Mouse (Mus musculus) neural tube, embryonic 14.5 days (tissue): ENCODE measurements around the gene Gal3st1. TPM values are rescaled to one million over a fixed set of nuclear protein-coding genes. Genes with fewer than 3 reads are reported as not detected.

Experiments
- ATAC-seq: fragments of 200-750 bp; cut with Nextera tagmentation; 2 replicates; pipeline ENCODE4 v1.8.0; 2017; ENCODE audit warnings: low read depth, mild to moderate bottlenecking, moderate TSS enrichment, moderate library complexity
- H3K27ac ChIP-seq: fragments of 300-500 bp; sonication (generic); 2 replicates; pipeline ENCODE4 v1.5.1; 2014; ENCODE audit warnings: low read depth, mild to moderate bottlenecking, control low read depth, low read length, moderate library complexity, mixed read lengths
- H3K27me3 ChIP-seq: fragments of 300-500 bp; sonication (generic); 2 replicates; pipeline ENCODE4 v1.6.1; 2014; ENCODE audit warnings: low read length; ENCODE audit not compliant: control insufficient read depth, insufficient read depth
- H3K36me3 ChIP-seq: fragments of 300-500 bp; sonication (generic); 2 replicates; pipeline ENCODE4 v1.6.1; 2014; ENCODE audit warnings: low read length, mixed read lengths; ENCODE audit not compliant: control insufficient read depth, insufficient read depth
- H3K4me1 ChIP-seq: fragments of 300-500 bp; sonication (generic); 2 replicates; pipeline ENCODE4 v1.6.1; 2014; ENCODE audit warnings: low read length; ENCODE audit not compliant: control insufficient read depth, insufficient read depth
- H3K4me2 ChIP-seq: fragments of 300-500 bp; sonication (generic); 2 replicates; pipeline ENCODE4 v1.6.1; 2014; ENCODE audit warnings: mild to moderate bottlenecking, low read depth, low read length, control low read depth
- H3K4me3 ChIP-seq: fragments of 300-500 bp; sonication (generic); 2 replicates; pipeline ENCODE4 v1.5.1; 2014; ENCODE audit warnings: low read depth, low read length, control low read depth, mixed read lengths
- H3K9ac ChIP-seq: fragments of 300-500 bp; sonication (generic); replicated peaks from 2 replicates; pipeline ENCODE4 v1.6.1; 2014; ENCODE audit warnings: low read depth, mild to moderate bottlenecking, control low read depth, low read length, mixed read lengths
- H3K9me3 ChIP-seq: fragments of 300-500 bp; sonication (generic); 2 replicates; pipeline ENCODE4 v1.6.1; 2016; ENCODE audit warnings: low read length; ENCODE audit not compliant: control insufficient read depth
- WGBS: fragments of 180-500 bp; shearing (Covaris S2); extraction: QIAGEN DNeasy Blood & Tissue Kit; methylation state at CpG from one replicate; pipeline ENCODE4 v1.1.7; 2014; 5-methylcytosine and 5-hydroxymethylcytosine counted together
- polyA plus RNA-seq: library from polyadenylated mRNA; unstranded; fragments of >200 nt; fragmentation: Nextera tagmentation; extraction: Ambion mirVana; gene quantifications from 2 replicates; pipeline ENCODE4 v1.2.1, GENCODE M21; 2014

Gene Gal3st1
- polyA plus RNA-seq, 1 experiment from 2014 or later = 6.2 TPM

GRCm38 (mm10) chr11:4035116-4035892, 51.9 kb downstream of the Gal3st1 start:
- Histone ChIP-seq H3K27me3 (no peaks in the 10 kb centered on the region), H3K4me2 (no peak overlapping the region), H3K4me1 (no peaks in the 10 kb centered on the region), H3K9me3 (no peaks in the 10 kb centered on the region), H3K27ac (no peak overlapping the region), H3K4me3 (no peak overlapping the region), H3K36me3 (no peaks in the 10 kb centered on the region), H3K9ac (no peak overlapping the region)
- WGBS = 62% methylated on average over 18 of the region's 18 CpGs
- ATAC-seq = no peak

GRCm38 (mm10) chr11:4035916-4036315, 52.5 kb downstream of the Gal3st1 start:
- Histone ChIP-seq H3K9ac (no peak overlapping the region), H3K4me2 (no peak overlapping the region), H3K27ac (no peak overlapping the region), H3K27me3 (no peaks in the 10 kb centered on the region), H3K36me3 (no peaks in the 10 kb centered on the region), H3K9me3 (no peaks in the 10 kb centered on the region), H3K4me3 (no peak overlapping the region), H3K4me1 (no peaks in the 10 kb centered on the region)
- 91% methylated on average over 6 of the region's 6 CpGs for WGBS
- no peak for ATAC-seq

GRCm38 (mm10) chr11:4036365-4037084, 53.1 kb downstream of the Gal3st1 start:
- Histone ChIP-seq H3K9ac (no peak overlapping the region), H3K27ac (no peak overlapping the region), H3K36me3 (no peaks in the 10 kb centered on the region), H3K9me3 (no peaks in the 10 kb centered on the region), H3K4me2 (no peak overlapping the region), H3K4me1 (no peaks in the 10 kb centered on the region), H3K27me3 (no peaks in the 10 kb centered on the region), H3K4me3 (no peak overlapping the region)
- 74% methylated on average over 9 of the region's 9 CpGs for WGBS
- no peak for ATAC-seq

GRCm38 (mm10) chr11:4039951-4040350, 56.5 kb downstream of the Gal3st1 start:
- H3K4me1 ChIP-seq = no peaks in the 10 kb centered on the region
- H3K4me2 ChIP-seq = no peak overlapping the region
- H3K27me3 ChIP-seq = no peaks in the 10 kb centered on the region
- H3K36me3 ChIP-seq = no peaks in the 10 kb centered on the region
- H3K4me3 ChIP-seq = no peak overlapping the region
- no peak for ATAC-seq
- no peak overlapping the region for H3K27ac ChIP-seq
- no peaks in the 10 kb centered on the region for H3K9me3 ChIP-seq
- H3K9ac ChIP-seq = no peak overlapping the region
- 93% methylated on average over 4 of the region's 4 CpGs for WGBS

GRCm38 (mm10) chr11:4041123-4041625, 57.7 kb downstream of the Gal3st1 start:
- 83% methylated on average over 6 of the region's 6 CpGs for WGBS
- H3K9me3 ChIP-seq = no peaks in the 10 kb centered on the region
- no peaks in the 10 kb centered on the region for H3K36me3 ChIP-seq
- no peak overlapping the region for H3K27ac ChIP-seq
- no peak overlapping the region for H3K4me2 ChIP-seq
- H3K4me1 ChIP-seq = no peaks in the 10 kb centered on the region
- H3K9ac ChIP-seq = no peak overlapping the region
- H3K4me3 ChIP-seq = no peak overlapping the region
- no peaks in the 10 kb centered on the region for H3K27me3 ChIP-seq
- no peak for ATAC-seq

- Histone ChIP-seq H3K27ac (no peak overlapping the region), H3K4me1 (no peaks in the 10 kb centered on the region), H3K9ac (no peak overlapping the region), H3K4me3 (no peak overlapping the region), H3K4me2 (no peak overlapping the region), H3K36me3 (no peaks in the 10 kb centered on the region), H3K9me3 (no peaks in the 10 kb centered on the region), H3K27me3 (no peaks in the 10 kb centered on the region)
- WGBS = 89% methylated on average over 7 of the region's 7 CpGs
- ATAC-seq = no peak
Observed at GRCm38 (mm10) chr11:4043081-4043480, 59.6 kb downstream of the Gal3st1 start.

GRCm38 (mm10) chr11:4046526-4046925, 63.1 kb downstream of the Gal3st1 start:
- H3K27ac ChIP-seq = no peak overlapping the region
- H3K4me3 ChIP-seq = no peak overlapping the region
- no peaks in the 10 kb centered on the region for H3K4me1 ChIP-seq
- no peak for ATAC-seq
- no peaks in the 10 kb centered on the region for H3K9me3 ChIP-seq
- WGBS = 70% methylated on average over 5 of the region's 5 CpGs
- H3K9ac ChIP-seq = no peak overlapping the region
- no peak overlapping the region for H3K4me2 ChIP-seq
- no peaks in the 10 kb centered on the region for H3K36me3 ChIP-seq
- no peaks in the 10 kb centered on the region for H3K27me3 ChIP-seq

- Histone ChIP-seq H3K27me3 (no peaks in the 10 kb centered on the region), H3K4me1 (no peaks in the 10 kb centered on the region), H3K9ac (no peak overlapping the region), H3K27ac (no peak overlapping the region), H3K4me2 (no peak overlapping the region), H3K9me3 (no peaks in the 10 kb centered on the region), H3K4me3 (no peak overlapping the region), H3K36me3 (no peaks in the 10 kb centered on the region)
- 98% methylated on average over 2 of the region's 2 CpGs for WGBS
- no peak for ATAC-seq
Observed at GRCm38 (mm10) chr11:4047766-4048165, 64.3 kb downstream of the Gal3st1 start.

GRCm38 (mm10) chr11:4048438-4048837, 65.0 kb downstream of the Gal3st1 start:
- Histone ChIP-seq H3K36me3 (no peaks in the 10 kb centered on the region), H3K4me2 (no peak overlapping the region), H3K4me3 (no peak overlapping the region), H3K9me3 (no peaks in the 10 kb centered on the region), H3K27me3 (no peaks in the 10 kb centered on the region), H3K27ac (no peak overlapping the region), H3K9ac (no peak overlapping the region), H3K4me1 (no peaks in the 10 kb centered on the region)
- WGBS = 87% methylated on average over 6 of the region's 6 CpGs
- no peak for ATAC-seq
